Mouse (Mus musculus): ENCODE measurements around the gene Plppr2. TPM values are rescaled to one million over a fixed set of nuclear protein-coding genes. Genes with fewer than 3 reads are reported as not detected.

Plppr2 gene
- total and polyA plus RNA-seq, 2 experiments from 2014 or later = 0.86 to 2.6 TPM

GRCm38 (mm10) chr9:21943638-21944037, 6.8 kb downstream of the Plppr2 start:
- no peaks in the 10 kb centered on the region for H3K9me3 ChIP-seq (replicated peaks; ENCODE audit: control insufficient read depth, low read length)
- H3K9ac ChIP-seq (replicated peaks; ENCODE audit: low read depth, low read length) = no peak overlapping the region
- TF ChIP-seq CTCF (IDR thresholded peaks at IDR 0.05; ENCODE audit: low read depth) = no peak
- TF ChIP-seq EP300 (IDR thresholded peaks at IDR 0.05; ENCODE audit: low read depth) = no peak
- no peak for ATAC-seq (ENCODE audit: insufficient read depth, low read depth)
- no peak overlapping the region for H3K4me2 ChIP-seq (ENCODE audit: low read depth, low read length)
- no peak for DNase-seq (ENCODE audit: low spot score)
- no peaks in the 10 kb centered on the region for H3K4me1 ChIP-seq (ENCODE audit: control insufficient read depth, insufficient read depth)
- no peak overlapping the region for H3K27ac ChIP-seq (ENCODE audit: low read depth)
- peaks cover 9% of the 10 kb centered on the region; the same call in 1 of the 2 replicates for H3K27me3 ChIP-seq (ENCODE audit: control insufficient read depth, insufficient read depth, low read length)
- H3K4me3 ChIP-seq (ENCODE audit: low read depth, low read length) = no peak overlapping the region
- H3K36me3 ChIP-seq (replicated peaks; ENCODE audit: control insufficient read depth, insufficient read depth, low read length) = no peaks in the 10 kb centered on the region
- WGBS = 39% methylated on average over 12 of the region's 12 CpGs

DNA sequence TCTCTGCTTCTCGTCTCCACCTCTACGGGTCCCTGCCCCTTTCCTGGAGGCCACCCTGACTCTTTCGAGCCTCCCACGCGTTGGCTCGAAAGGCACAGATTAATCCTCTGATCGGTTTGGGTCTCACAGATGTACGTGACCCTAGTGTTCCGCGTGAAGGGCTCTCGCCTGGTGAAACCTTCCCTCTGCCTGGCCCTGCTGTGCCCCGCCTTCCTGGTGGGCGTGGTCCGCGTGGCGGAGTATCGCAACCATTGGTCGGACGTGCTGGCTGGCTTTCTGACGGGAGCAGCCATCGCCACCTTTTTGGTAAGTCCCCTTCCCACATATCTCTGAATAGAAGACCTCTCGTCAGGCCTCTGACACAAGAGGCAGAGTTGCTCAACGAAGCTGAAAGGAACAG, 7.4 kb downstream of the Plppr2 start:
- H3K27ac ChIP-seq (ENCODE audit: low read depth) = no peak overlapping the region
- no peaks in the 10 kb centered on the region for H3K4me1 ChIP-seq (ENCODE audit: control insufficient read depth, insufficient read depth)
- ATAC-seq (ENCODE audit: insufficient read depth, low read depth) (no peak), DNase-seq (ENCODE audit: low spot score) (no peak)
- peaks cover 12% of the 10 kb centered on the region; the same call in 1 of the 2 replicates for H3K27me3 ChIP-seq (ENCODE audit: control insufficient read depth, insufficient read depth, low read length)
- H3K36me3 ChIP-seq (replicated peaks; ENCODE audit: control insufficient read depth, insufficient read depth, low read length) = no peaks in the 10 kb centered on the region
- H3K9me3 ChIP-seq (replicated peaks; ENCODE audit: control insufficient read depth, low read length) = no peaks in the 10 kb centered on the region
- no peak for TF ChIP-seq CTCF (IDR thresholded peaks at IDR 0.05; ENCODE audit: low read depth)
- TF ChIP-seq EP300 (IDR thresholded peaks at IDR 0.05; ENCODE audit: low read depth) = no peak
- no peak overlapping the region for H3K9ac ChIP-seq (replicated peaks; ENCODE audit: low read depth, low read length)
- no peak overlapping the region for H3K4me2 ChIP-seq (ENCODE audit: low read depth, low read length)
- WGBS = 11% methylated on average over 23 of the region's 23 CpGs
- H3K4me3 ChIP-seq (ENCODE audit: low read depth, low read length) = no peak overlapping the region

DNA sequence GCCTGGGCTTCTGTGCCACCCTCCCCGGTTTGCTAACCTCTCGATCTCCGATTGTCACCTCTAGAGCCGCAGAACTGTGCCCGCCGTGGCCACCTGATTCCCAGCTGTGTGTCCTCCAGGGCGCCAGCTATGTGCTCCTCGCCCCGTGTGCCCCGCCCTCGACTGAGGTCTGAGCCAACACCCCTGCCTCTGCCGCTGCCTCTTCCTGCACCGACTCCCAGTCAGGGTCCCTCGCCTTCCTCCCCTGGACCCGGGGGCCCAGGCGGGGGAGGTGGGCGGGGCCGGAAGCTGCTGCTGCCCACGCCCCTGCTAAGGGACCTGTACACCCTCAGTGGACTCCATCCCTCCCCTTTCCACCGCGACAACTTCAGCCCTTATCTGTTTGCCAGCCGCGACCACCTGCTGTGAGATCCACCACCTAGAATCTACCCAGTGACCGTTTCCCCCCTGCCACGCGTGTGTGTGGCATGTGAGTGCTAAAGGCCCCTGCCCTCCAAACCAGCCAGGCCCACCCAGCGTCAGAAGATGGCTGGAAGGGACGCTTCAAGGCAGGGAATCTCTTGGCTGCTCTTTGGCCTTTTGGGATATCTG, 10.8 kb downstream of the Plppr2 start:
- WGBS = 5% methylated on average over 26 of the region's 28 CpGs
- Histone ChIP-seq H3K27ac (ENCODE audit: low read depth) (no peak overlapping the region), H3K27me3 (ENCODE audit: control insufficient read depth, insufficient read depth, low read length) (peaks cover 12% of the 10 kb centered on the region; the same call in 1 of the 2 replicates)

DNA sequence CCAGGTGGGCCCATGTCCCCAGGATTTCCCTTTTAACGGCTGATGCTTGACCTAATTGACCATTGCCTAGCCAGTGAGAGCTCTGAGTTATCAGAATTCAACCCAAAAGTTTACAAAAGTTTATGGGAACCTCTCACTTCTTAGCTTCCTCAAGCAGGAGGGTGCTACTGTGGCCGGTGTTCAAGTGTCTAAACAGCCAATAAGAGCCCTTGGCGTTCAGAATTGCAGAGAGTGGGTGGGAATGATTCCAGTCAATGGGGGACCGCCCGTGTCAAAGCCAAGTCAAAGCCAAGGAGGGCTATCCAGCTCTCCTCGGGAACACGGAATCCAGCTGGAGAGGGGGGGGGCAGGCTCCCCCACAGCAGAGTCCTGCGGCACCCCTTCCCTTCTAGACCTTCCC, 11.3 kb downstream of the Plppr2 start:
- TF ChIP-seq EP300 (IDR thresholded peaks at IDR 0.05; ENCODE audit: low read depth) (no peak), CTCF (IDR thresholded peaks at IDR 0.05; ENCODE audit: low read depth) (no peak)

More for the DNA sequence above, 10.8 kb downstream of the Plppr2 start:
- Histone ChIP-seq H3K4me3 (ENCODE audit: low read depth, low read length) (no peak overlapping the region), H3K4me1 (ENCODE audit: control insufficient read depth, insufficient read depth) (no peaks in the 10 kb centered on the region), H3K4me2 (ENCODE audit: low read depth, low read length) (no peak overlapping the region), H3K9me3 (replicated peaks; ENCODE audit: control insufficient read depth, low read length) (no peaks in the 10 kb centered on the region), H3K9ac (replicated peaks; ENCODE audit: low read depth, low read length) (no peak overlapping the region), H3K36me3 (replicated peaks; ENCODE audit: control insufficient read depth, insufficient read depth, low read length) (no peaks in the 10 kb centered on the region)
- ATAC-seq (ENCODE audit: insufficient read depth, low read depth) (no peak), DNase-seq (ENCODE audit: low spot score) (no peak)
- no peak for TF ChIP-seq EP300 (IDR thresholded peaks at IDR 0.05; ENCODE audit: low read depth)
- TF ChIP-seq CTCF (IDR thresholded peaks at IDR 0.05; ENCODE audit: low read depth) = no peak

DNA sequence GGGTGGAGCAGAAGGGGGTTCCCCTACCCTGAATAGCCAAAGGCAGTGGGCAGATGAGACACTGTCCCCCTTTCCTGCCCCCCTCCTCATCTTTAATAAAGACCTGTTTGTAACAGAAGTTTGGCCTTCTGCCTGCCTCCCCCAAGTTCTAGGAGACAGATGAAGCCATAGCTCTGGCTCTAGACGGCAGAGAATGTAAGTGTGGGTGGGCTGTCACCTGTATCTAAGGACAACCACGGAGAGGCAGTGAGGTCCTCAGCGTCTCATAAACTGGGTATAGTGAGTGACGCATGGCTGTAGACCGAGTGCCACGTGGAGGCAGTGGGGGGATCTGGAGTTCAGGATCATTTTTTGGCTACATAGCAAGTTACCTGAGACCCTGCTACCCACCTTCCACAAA, 12.0 kb downstream of the Plppr2 start:
- DNase-seq (ENCODE audit: low spot score) = no peak
- Histone ChIP-seq H3K27ac (ENCODE audit: low read depth) (no peak overlapping the region), H3K4me2 (ENCODE audit: low read depth, low read length) (no peak overlapping the region), H3K4me3 (ENCODE audit: low read depth, low read length) (no peak overlapping the region), H3K9ac (replicated peaks; ENCODE audit: low read depth, low read length) (no peak overlapping the region), H3K27me3 (ENCODE audit: control insufficient read depth, insufficient read depth, low read length) (peaks cover 11% of the 10 kb centered on the region; the same call in 1 of the 2 replicates), H3K9me3 (replicated peaks; ENCODE audit: control insufficient read depth, low read length) (no peaks in the 10 kb centered on the region), H3K4me1 (ENCODE audit: control insufficient read depth, insufficient read depth) (no peaks in the 10 kb centered on the region), H3K36me3 (replicated peaks; ENCODE audit: control insufficient read depth, insufficient read depth, low read length) (no peaks in the 10 kb centered on the region)
- TF ChIP-seq CTCF (IDR thresholded peaks at IDR 0.05; ENCODE audit: low read depth) (no peak), EP300 (IDR thresholded peaks at IDR 0.05; ENCODE audit: low read depth) (no peak)
- WGBS = 63% methylated on average over 6 of the region's 6 CpGs
- no peak for ATAC-seq (ENCODE audit: insufficient read depth, low read depth)

More for the DNA sequence above, 11.3 kb downstream of the Plppr2 start:
- Histone ChIP-seq H3K36me3 (replicated peaks; ENCODE audit: control insufficient read depth, insufficient read depth, low read length) (no peaks in the 10 kb centered on the region), H3K4me3 (ENCODE audit: low read depth, low read length) (no peak overlapping the region), H3K27me3 (ENCODE audit: control insufficient read depth, insufficient read depth, low read length) (peaks cover 12% of the 10 kb centered on the region; the same call in 1 of the 2 replicates), H3K4me2 (ENCODE audit: low read depth, low read length) (no peak overlapping the region), H3K9ac (replicated peaks; ENCODE audit: low read depth, low read length) (no peak overlapping the region), H3K4me1 (ENCODE audit: control insufficient read depth, insufficient read depth) (no peaks in the 10 kb centered on the region), H3K27ac (ENCODE audit: low read depth) (no peak overlapping the region), H3K9me3 (replicated peaks; ENCODE audit: control insufficient read depth, low read length) (no peaks in the 10 kb centered on the region)
- WGBS = 53% methylated on average over 8 of the region's 8 CpGs
- no peak for DNase-seq (ENCODE audit: low spot score)
- no peak for ATAC-seq (ENCODE audit: insufficient read depth, low read depth)

- no peak overlapping the region for H3K4me3 ChIP-seq (ENCODE audit: low read depth, low read length)
- TF ChIP-seq CTCF (IDR thresholded peaks at IDR 0.05; ENCODE audit: low read depth) (no peak), EP300 (IDR thresholded peaks at IDR 0.05; ENCODE audit: low read depth) (no peak)
- H3K4me1 ChIP-seq (ENCODE audit: control insufficient read depth, insufficient read depth) = no peaks in the 10 kb centered on the region
- peaks cover 8% of the 10 kb centered on the region; the same call in 1 of the 2 replicates for H3K27me3 ChIP-seq (ENCODE audit: control insufficient read depth, insufficient read depth, low read length)
- H3K36me3 ChIP-seq (replicated peaks; ENCODE audit: control insufficient read depth, insufficient read depth, low read length) = no peaks in the 10 kb centered on the region
- WGBS = 17% methylated on average over 11 of the region's 11 CpGs
- ATAC-seq (ENCODE audit: insufficient read depth, low read depth) (no peak), DNase-seq (ENCODE audit: low spot score) (peak; percentile 17)
- no peak overlapping the region for H3K27ac ChIP-seq (ENCODE audit: low read depth)
- H3K4me2 ChIP-seq (ENCODE audit: low read depth, low read length) = no peak overlapping the region
- H3K9me3 ChIP-seq (replicated peaks; ENCODE audit: control insufficient read depth, low read length) = no peaks in the 10 kb centered on the region
- H3K9ac ChIP-seq (replicated peaks; ENCODE audit: low read depth, low read length) = no peak overlapping the region
Observed at GRCm38 (mm10) chr9:21950322-21950721, 13.5 kb downstream of the Plppr2 start.

Measured in heart, postnatal 0 days (tissue).